Mouse (Mus musculus) stomach, adult 2 months (tissue): Measurements from ENCODE around the gene Tuba3b. TPM values are rescaled to one million over a fixed set of nuclear protein-coding genes. Genes with fewer than 3 reads are reported as not detected.

Source experiments
- polyA plus RNA-seq: library from polyadenylated mRNA; depleted of rRNA; stranded (reverse); fragments of >200 nt; gene quantifications from 2 replicates; pipeline ENCODE4 v1.2.3, GENCODE M21; 2012; rRNA removed

Tuba3b gene
- not detected in 2 replicates for polyA plus RNA-seq

DNA sequence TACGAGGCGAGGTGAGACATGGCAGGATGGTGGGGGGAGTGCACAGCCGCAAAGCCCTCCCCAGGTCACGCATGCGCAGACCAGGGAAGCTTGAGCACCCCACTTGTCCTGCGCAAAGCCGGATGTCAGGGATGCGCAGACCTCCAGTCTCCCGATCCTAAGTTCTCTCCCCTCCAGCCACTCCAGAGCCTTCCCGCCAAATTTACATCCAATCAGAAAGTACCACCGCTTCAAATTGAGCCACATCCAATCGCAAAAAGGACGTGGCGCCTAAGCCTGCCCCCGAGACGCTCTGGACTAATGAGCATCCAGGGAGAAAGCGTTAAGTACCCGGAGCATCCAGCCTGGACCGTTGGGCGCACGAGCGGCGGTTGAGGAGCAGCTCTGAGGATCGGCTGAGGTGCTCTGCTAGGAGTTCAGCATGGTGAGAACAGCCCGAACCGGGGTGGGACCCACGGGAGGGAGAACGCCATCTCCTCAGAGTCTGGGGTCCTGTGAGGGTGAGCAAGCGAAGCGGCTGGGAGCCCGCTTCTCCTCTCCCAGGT, at the start of gene Tuba3b:
Gene Tuba3b (plus strand): TSS at position 92 of the 545 bp plus-strand sequence.

DNA sequence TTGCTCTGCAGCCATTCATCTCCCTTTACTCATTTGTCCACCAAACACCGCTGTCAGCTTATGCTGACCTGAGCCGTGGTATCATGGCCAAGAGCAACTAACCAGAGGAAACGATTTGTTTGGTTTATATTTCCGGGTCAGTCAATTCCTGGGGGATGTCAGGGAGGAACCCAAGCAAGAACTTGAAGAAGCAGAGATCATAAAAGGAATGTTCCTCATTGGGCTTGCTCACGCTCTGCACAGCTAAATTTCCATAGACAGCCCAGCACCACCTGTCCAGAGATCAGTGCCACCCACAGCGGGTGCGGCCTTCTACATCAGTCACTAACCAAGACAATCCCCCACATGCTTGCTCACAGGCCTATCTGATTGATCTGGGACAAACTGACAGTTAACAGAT, 1.3 kb upstream of the Tuba3b start, which contains the start of gene Lmntd1:
Gene Lmntd1 (minus strand): TSS at position 101 of the 400 bp plus-strand sequence.

Other genes starting within 250 kb of the Tuba3b start
- gene Lmntd1, start 1.4 kb upstream of the Tuba3b start, polyA plus RNA-seq = not detected in 2 replicates
- gene Rassf8, start 131.0 kb downstream of the Tuba3b start, polyA plus RNA-seq = 2.3 and 2.6 TPM in 2 replicates
- 1.0 and 2.1 TPM in 2 replicates for gene Bhlhe41, start 249.8 kb downstream of the Tuba3b start, polyA plus RNA-seq